Mouse (Mus musculus) left cerebral cortex, adult 8-10 months (tissue): ENCODE results near the gene Phactr1. TPM values are rescaled to one million over a fixed set of nuclear protein-coding genes. Genes with fewer than 3 reads are reported as not detected.
"Not testable (repeated sequence)": the region's sequence is repeated elsewhere in the genome, so short reads cannot be mapped to it uniquely, and the experiment has no call there.

Experiments
- DNase-seq, 2 experiments: peaks; one replicate each; pipeline ENCODE4 v3.0.0; 2022; ENCODE audit warnings: low spot score in 2 of 2
- total RNA-seq, 4 experiments: library from RNA; stranded (reverse); gene quantifications; 2 replicates each; pipeline ENCODE4 v1.2.4; 2022

Phactr1 gene
- total RNA-seq, 4 experiments from 2014 or later = 515 to 570 (median 537) TPM

DNA sequence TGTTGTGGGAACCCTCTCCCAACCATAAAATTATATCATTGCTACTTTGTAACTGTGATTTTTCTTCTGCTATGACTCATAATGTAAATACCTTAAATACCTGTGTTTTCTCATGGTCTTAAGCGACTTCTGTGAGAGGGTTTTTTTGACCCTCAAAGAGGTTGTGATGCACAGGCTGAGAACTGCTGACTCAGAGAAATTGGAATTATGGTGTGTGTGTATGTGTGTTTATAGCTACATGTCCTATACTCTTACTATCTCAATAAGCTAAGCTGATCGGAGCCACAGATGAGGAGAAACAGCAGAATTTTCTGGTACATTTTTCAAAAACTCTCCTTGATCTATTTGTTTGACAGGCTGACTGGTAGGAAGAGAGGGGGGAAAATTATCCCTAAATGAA lies 239.6 kb downstream of the Phactr1 start:
- no peak for DNase-seq

DNA sequence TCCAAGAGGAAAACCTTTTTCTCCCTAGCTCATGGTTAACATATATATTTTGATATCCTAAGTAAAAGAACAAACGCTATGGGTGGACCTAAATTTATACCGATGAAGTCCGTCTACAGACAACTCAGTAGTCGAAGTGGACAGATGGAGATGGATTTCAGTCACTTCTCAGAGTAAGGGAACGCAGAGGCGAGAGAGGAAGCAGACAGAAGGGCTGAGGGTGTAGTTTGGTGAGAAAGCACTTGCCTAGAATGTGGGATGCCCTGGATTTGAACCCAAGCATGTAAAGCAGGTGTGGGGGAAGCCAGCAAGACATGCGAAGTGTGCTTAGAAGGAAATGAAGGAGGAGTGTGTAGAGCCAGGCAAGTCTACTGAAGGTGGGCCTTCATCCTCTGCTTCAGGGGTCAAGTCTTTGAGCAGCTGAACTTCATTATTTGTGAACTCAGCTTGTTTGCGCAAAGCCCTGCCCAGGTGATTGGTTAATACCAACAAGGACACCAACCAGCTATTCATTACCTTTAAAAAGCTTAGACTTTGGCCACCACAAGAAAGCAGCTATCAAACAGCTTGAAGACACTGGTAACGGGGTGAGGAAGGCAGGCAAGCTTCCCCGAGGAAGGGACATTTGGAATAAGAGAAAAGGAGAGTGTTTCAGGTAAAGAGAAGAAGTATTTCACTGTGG lies 241.5 kb downstream of the Phactr1 start:
- DNase-seq = peak in 1 of 2 experiments; percentile 77

GRCm38 (mm10) chr13:42927778-42928177 lies 247.4 kb downstream of the Phactr1 start:
- no peak for DNase-seq

- no peak for DNase-seq
Observed at GRCm38 (mm10) chr13:42929529-42930235, 249.3 kb downstream of the Phactr1 start.

DNA sequence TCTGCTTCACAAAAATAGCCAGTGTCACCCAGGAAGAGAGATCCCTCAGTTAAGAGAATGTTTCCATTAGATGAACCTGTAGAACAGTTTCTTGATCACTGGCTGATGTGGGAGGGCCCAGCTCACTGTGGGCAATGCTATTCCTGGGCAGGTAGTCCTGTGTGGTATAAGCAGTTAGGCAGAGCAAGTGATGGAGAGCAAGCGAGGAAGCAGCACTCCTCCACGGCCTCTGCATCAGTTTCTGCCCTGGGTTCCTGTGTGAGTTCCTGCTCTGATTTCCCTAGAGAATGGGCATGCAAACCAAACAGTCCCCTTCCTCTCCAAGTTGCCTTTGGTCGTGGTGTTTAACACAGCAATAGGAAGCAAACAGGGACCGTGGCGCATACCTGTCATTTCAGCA lies 251.6 kb downstream of the Phactr1 start:
- DNase-seq = no peak

DNA sequence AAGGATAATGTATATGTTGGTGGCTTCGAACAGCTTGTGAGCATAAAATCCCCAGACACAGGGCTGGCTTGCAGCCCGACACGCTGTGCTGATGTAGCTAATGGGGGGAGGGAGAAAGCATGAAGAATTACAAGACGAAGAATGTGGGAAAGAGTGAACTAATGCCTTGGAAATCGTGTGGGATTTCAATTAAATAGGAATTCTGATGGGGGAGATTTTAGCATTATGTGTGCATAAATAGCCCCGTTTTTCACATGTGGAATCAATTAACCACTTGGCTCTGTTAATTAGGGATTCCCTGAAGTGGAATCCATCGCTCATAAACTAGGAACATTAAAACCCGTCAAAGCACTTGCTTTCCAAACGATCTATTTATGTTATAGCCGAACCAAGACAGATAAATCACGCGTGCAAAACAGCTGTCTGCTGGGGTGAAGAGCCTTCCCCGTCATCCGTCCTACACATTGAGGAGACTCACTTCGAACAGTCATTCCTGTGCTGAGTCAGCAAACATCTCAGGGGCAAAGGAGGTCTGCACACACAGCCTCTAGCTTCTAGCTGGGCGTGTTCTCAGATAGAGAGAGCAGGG lies 254.2 kb downstream of the Phactr1 start:
- DNase-seq = no peak

DNA sequence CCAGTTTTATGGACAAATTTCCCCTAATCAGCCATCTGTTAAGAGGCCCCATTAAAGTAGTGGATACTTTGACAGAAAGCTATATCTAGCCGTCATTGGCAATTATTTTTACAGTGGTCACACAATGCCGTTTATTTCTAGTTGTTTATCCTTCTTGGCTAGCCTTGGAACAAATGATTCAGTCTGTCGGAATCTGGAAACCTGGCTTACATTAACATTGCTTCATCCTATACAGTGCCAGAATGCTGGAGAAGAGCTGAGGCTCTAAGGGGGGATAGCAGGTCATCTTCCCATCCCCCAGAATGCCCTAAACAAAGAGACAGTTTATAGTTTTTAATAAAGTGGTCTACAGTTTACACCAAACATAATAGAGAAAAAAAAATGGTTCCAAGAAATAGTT lies 257.4 kb downstream of the Phactr1 start:
- no peak for DNase-seq

GRCm38 (mm10) chr13:42938346-42938745 lies 257.9 kb downstream of the Phactr1 start:
- no peak for DNase-seq

DNA sequence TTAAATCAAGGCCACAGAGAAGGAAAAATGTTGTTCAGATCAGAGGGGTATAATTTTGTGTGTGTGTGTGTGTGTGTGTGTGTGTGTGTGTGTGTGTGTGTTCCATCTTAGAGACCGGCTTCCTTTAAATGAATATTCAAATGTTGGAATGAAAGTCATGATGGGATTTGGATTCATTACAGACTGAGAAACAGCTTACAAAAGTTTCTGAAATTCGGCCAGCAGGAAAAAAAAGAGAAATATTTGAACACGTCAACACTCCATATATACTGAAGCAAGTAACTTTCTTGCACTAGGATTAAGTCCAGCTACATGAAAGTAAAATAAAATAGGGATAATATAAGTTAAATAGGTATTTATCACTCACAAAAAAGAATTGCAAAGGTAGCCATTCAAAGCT lies 259.8 kb downstream of the Phactr1 start:
- DNase-seq = no peak

DNA sequence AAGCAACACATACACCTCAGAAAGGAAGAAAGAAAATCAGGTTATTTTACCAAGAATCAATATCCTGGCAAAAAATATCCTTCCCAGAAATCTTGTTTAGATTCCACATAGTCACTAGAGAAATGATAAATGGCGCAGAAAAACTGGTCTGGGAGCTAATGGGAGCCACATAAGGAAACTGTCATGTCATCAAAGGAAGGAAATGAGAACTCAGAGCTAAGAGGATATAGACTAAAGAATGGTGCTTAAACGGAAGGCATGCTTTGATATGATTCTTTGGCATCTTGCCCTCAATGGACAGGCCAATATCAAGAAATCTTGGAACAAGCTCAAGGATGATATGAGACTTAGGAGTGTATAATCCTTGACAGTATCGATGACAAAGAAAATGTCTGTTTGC lies 263.7 kb downstream of the Phactr1 start:
- no peak for DNase-seq

- DNase-seq = not testable (repeated sequence)
Observed at GRCm38 (mm10) chr13:42945201-42945600, 264.8 kb downstream of the Phactr1 start.

DNA sequence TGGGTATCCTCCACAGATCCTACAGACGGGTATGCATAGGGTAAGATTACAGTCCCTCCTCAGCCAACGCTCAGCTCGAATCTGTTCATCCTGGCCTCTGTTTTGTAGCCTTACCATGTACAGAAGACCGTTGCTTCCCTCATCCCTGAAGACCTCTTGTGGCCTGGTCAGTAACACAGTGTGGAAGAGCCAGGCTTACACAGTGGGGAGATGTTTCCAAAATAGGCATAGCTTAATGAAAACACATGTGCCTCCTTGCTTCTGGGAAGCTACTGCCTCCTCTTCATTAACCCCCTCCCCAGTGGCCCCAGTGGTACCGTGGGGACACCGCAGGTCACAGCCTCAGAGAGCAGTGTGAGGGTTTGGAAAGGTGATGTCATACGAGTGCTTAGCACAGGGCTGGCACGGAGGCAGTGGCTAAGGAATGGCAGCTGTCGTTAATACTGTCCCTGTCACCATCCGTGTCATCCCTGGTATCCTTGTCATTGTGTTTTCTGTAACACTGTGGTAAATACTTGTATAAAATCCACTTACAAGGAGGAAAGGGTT lies 268.4 kb downstream of the Phactr1 start:
- no peak for DNase-seq

DNA sequence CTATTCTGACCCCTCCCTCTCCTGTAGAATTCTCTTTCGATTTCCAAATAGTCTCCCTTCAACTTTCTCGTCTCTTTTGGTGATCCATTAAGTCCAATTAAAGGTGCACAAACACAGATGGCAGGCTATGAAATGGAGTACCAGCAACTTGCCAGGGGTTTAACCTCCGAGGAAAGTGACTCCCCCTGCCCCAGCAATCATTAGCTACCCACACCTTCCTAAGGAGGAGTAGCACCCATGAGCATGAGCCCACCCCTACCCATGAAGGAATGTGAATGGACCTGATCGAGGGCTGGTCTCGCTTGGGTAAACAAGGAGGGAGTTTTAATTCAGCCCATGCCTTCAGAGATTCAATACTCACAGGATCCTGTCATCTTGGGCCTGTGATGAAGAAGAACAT lies 268.9 kb downstream of the Phactr1 start:
- DNase-seq = no peak

GRCm38 (mm10) chr13:42950056-42950455 lies 269.6 kb downstream of the Phactr1 start:
- no peak for DNase-seq

DNA sequence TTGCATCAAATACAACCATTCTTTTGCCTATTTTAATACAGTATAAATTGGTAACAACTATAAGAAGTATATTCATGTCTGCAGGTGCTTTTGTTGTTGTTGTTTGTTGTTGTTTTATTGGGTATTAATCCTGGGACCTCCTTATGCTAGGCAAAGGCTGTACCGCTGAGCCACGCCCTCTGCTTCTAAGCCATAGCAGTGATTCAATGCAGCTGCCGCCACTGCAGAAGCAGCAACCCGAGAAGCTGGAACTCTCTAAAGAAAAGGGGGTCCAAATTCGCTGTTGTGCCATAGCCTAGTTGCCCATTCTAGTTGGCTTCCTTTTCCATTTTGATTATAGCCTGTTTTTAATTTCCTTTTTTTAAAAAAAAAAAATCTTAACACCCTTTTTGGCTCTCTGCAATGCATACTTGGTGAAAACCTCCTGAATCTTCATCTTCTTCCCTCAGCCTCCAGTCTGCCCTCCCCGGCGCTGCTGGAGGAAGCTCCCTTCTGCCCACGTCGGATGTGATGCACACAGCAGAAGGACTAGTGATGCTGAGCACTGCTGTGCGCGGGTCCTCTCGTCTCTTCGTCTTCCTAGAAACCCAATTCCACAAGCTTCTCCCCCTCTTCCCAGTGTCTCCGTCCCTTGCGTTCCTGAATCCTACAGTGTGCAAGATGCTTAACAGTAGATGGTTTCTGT lies 271.8 kb downstream of the Phactr1 start:
- DNase-seq = peak in 1 of 2 experiments; percentile 54

- no peak for DNase-seq
Observed at GRCm38 (mm10) chr13:42953071-42953470, 272.6 kb downstream of the Phactr1 start.

DNA sequence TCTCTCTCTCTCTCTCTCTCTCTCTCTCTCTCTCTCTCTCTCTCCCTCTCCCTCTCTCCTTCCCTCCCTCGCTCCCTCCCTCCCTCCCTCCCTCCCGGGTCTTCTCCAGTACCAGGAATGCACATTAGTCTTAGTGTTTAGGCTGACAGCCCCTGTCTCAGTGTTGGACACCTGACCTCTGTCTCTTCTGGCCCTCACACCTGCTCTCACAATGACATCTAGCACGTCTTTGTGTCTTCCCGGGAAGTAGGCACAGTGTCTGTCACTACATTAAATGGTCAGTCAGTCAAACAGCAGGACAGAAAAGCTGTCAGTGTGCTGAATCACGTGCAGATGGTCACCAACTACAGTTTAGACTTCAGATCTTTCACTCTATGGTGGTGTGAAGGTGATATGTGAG lies 273.7 kb downstream of the Phactr1 start:
- DNase-seq = no peak

DNA sequence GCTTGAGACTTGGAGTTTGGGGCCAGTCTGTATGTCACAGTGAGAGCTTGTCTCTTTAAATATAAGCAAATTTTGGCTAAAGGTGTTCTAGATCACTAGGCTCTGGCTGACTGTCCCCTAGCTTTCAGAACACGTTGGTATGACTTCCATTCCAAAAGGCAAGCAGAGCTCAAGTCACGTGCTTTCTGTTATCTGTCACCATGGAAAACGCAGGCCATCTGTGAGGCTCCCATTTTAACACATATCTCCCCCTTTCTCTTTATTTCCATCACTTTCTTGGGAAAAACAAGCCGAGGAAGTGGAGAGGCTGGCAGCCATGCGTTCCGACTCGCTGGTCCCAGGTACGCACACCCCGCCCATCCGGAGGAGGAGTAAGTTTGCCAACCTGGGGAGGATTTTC lies 275.9 kb downstream of the Phactr1 start:
- no peak for DNase-seq

- DNase-seq = no peak
Observed at GRCm38 (mm10) chr13:42957856-42958255, 277.4 kb downstream of the Phactr1 start.

DNA sequence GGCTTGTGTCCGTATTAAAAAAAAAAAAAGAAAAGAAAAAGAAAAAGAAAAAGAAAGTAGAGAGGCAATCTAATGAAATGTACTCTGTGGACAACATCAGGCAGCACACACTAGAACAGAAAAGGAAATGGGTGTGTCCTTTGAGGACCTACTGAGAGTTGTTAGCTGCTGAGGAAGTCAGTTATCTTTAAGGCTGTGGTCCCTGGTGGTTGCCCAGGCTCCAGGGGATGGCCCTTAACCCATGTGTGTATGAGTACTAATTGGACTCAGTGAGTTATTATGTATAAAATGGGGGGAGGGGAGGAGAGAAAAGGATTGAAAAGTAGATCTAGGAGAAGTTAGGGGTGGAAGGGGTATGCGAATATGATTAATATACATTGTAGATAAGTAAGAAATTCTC lies 278.4 kb downstream of the Phactr1 start:
- DNase-seq = no peak

GRCm38 (mm10) chr13:42961561-42961960 lies 281.1 kb downstream of the Phactr1 start:
- no peak for DNase-seq

DNA sequence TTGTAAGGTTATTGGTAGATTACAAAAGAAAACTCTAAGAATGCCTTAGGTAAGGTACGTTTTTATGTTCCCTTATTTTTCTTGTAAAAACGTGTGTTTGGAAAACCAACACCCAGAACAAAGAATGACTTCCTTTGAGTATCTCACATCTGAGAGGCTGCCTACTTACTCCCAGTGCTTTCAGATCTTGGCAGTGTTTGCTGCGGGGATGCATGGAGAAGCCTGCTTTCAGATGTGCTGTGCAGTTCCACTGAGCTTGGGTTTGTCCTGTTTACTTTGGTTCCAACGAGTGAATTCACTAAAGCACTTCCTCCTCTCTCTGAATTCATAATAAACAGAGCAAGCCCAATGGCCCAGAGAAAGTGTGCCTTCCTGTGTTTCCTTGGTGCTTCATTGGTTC lies 288.1 kb downstream of the Phactr1 start:
- no peak for DNase-seq
